Comparison of ENCODE assay signal across 17 mouse cellular contexts in the genomic region with DNA sequence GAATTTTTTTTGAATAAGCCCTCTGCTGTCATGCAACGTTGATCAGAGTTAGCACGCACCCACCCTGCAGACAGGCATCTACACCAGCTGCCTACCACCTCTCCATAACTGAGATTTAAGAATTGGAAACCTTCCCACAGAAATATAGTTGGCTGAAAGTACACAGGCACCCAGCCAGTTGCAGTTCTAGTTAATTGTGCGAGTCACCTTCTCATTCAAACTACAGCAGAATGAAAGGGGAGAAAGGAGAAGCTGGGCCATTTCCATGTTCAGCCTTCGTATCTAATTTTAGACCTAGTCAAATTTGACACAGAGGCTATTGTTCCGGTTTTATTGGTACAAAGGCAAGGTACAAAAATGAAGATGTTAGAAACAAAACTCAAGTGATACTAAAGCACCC. TPM values are rescaled to one million over a fixed set of nuclear protein-coding genes. Genes with fewer than 3 reads are reported as not detected.
A peak's percentile ranks its signal among the peaks of the same experiment; 100 is the strongest.
DNase-seq lines count a peak whose midpoint lies in the region; ATAC-seq and TF ChIP-seq lines count a peak whose summit lies in the region.
"Had no signal": no experiment of that assay in that cellular context is flagged by ENCODE, and none has a peak within 500 bp of the region (broad histone marks: within the 10 kb centered on the region; RNA-seq: fewer than 3 reads in every experiment).

No protein-coding gene starts in this region.

- no peak overlapping the region for H3K4me2 ChIP-seq in forebrain, postnatal 0 days (ENCODE audit: low read depth)
- H3K4me2 ChIP-seq in forebrain, embryonic 16.5 days (ENCODE audit: low read length) = no peak overlapping the region
- H3K4me2 ChIP-seq: embryonic facial prominence, embryonic 12.5 days; liver, embryonic 12.5 days; midbrain, embryonic 13.5 days had no signal

- H3K4me3 ChIP-seq in forebrain, postnatal 0 days (ENCODE audit: low read depth, low read length) = no peak overlapping the region
- no peak overlapping the region for H3K4me3 ChIP-seq in forebrain, embryonic 16.5 days (replicated peaks; ENCODE audit: low read length)
- no peak overlapping the region for H3K4me3 ChIP-seq in layer of hippocampus, adult 2 months
- H3K4me3 ChIP-seq: embryonic facial prominence, embryonic 12.5 days; liver, embryonic 12.5 days; midbrain, embryonic 13.5 days had no signal

- no peak for ATAC-seq in forebrain, postnatal 0 days
- ATAC-seq in forebrain, embryonic 16.5 days = no peak
- ATAC-seq: liver, embryonic 12.5 days; midbrain, embryonic 13.5 days had no signal

- no peaks in the 10 kb centered on the region for H3K9me3 ChIP-seq in forebrain, postnatal 0 days (ENCODE audit: low read length)
- H3K9me3 ChIP-seq in forebrain, embryonic 16.5 days (ENCODE audit: control insufficient read depth, low read length) = no peaks in the 10 kb centered on the region
- H3K9me3 ChIP-seq: embryonic facial prominence, embryonic 12.5 days; G1E; liver, embryonic 12.5 days; midbrain, embryonic 13.5 days had no signal

- no peaks in the 10 kb centered on the region for H3K36me3 ChIP-seq in forebrain, postnatal 0 days (ENCODE audit: insufficient read depth)
- no peaks in the 10 kb centered on the region for H3K36me3 ChIP-seq in forebrain, embryonic 16.5 days (ENCODE audit: control insufficient read depth, insufficient read depth)
- H3K36me3 ChIP-seq: embryonic facial prominence, embryonic 12.5 days; G1E; liver, embryonic 12.5 days; midbrain, embryonic 13.5 days had no signal

- no peak overlapping the region for H3K9ac ChIP-seq in forebrain, postnatal 0 days
- no peak overlapping the region for H3K9ac ChIP-seq in forebrain, embryonic 16.5 days (replicated peaks; ENCODE audit: low read depth, low read length)
- H3K9ac ChIP-seq: embryonic facial prominence, embryonic 12.5 days; liver, embryonic 12.5 days; midbrain, embryonic 13.5 days had no signal

- no peak overlapping the region for H3K27ac ChIP-seq in forebrain, postnatal 0 days (ENCODE audit: low read depth, low read length)
- no peak overlapping the region for H3K27ac ChIP-seq in forebrain, embryonic 16.5 days (ENCODE audit: low read length)
- H3K27ac ChIP-seq in layer of hippocampus, adult 2 months = no peak overlapping the region
- H3K27ac ChIP-seq: embryonic facial prominence, embryonic 12.5 days; liver, embryonic 12.5 days; midbrain, embryonic 13.5 days; stomach, postnatal 0 days had no signal

- no peak for TF ChIP-seq CTCF in forebrain, postnatal 0 days (IDR thresholded peaks at IDR 0.05; ENCODE audit: low read depth)
- TF ChIP-seq CTCF in layer of hippocampus, adult 2 months (conservative IDR thresholded peaks at IDR 0.05) = no peak

- 47% methylated on average over 5 of the region's 5 CpGs for WGBS in forebrain, postnatal 0 days
- WGBS in forebrain, embryonic 16.5 days = 56% methylated on average over 5 of the region's 5 CpGs

- H3K27me3 ChIP-seq in forebrain, postnatal 0 days (ENCODE audit: insufficient read depth, low read length) = no peaks in the 10 kb centered on the region
- H3K27me3 ChIP-seq in forebrain, embryonic 16.5 days (replicated peaks; ENCODE audit: control insufficient read depth, insufficient read depth, low read length) = no peaks in the 10 kb centered on the region
- H3K27me3 ChIP-seq: embryonic facial prominence, embryonic 12.5 days; liver, embryonic 12.5 days; midbrain, embryonic 13.5 days had no signal

- intact Hi-C loops in left cerebral cortex, postnatal 14 days (cut with DNase I) = no loop called here
- intact Hi-C loops in left cerebral cortex, postnatal 4 days (cut with DNase I) = no loop called here

- peak; percentile 27 for DNase-seq in forebrain, postnatal 0 days
- peak; percentile 30 to 43 for DNase-seq in left cerebral cortex, postnatal 14 days (ENCODE audit: low spot score in 2 of 2)
- DNase-seq in left cerebral cortex, postnatal 4 days = no peak
- peak; percentile 16 to 49 for DNase-seq in layer of hippocampus, adult 2 months (ENCODE audit: low spot score in 2 of 2)
- peak; percentile 8 to 25 for DNase-seq in right cerebral cortex, postnatal 36 days (ENCODE audit: low spot score in 2 of 2)
- DNase-seq in cerebellum, adult 9-10 months = no peak
- no peak for DNase-seq in urinary bladder, adult 18-20 months (ENCODE audit: low spot score in 2 of 2)
- DNase-seq: gastrocnemius, postnatal 25 days; lung, postnatal 14 days; retina, postnatal 1 day; thymus, postnatal 4 days had no signal

- peaks cover 8% of the 10 kb centered on the region; the same call in 1 of the 2 replicates for H3K4me1 ChIP-seq in forebrain, postnatal 0 days (ENCODE audit: insufficient read depth)
- peaks cover 10% of the 10 kb centered on the region for H3K4me1 ChIP-seq in forebrain, embryonic 16.5 days (replicated peaks; ENCODE audit: control insufficient read depth, insufficient read depth, low read length)

RNA-seq across cellular contexts. Expression of gene Heca, which starts 2.9 kb away (rescaled TPM):
- total RNA-seq in forebrain, postnatal 0 days (2014; rRNA removed) = 41.2 and 43.5 TPM in 2 replicates
- polyA plus RNA-seq in forebrain, postnatal 0 days (2015; fragmentation: Nextera tagmentation; extraction: Ambion mirVana) = 4.2 and 4.7 TPM in 2 replicates
- 6.3 and 7.0 TPM in 2 replicates for polyA plus RNA-seq in forebrain, embryonic 16.5 days (2015; fragmentation: Nextera tagmentation; extraction: Ambion mirVana)
- total RNA-seq in left cerebral cortex, postnatal 14 days (2021) = 10 to 100 TPM; 25.2 to 29.1 TPM
- 10 to 100 TPM; 37.3 to 40.9 TPM for total RNA-seq in left cerebral cortex, postnatal 4 days (2021)
- total RNA-seq in layer of hippocampus, adult 2 months (2021) = 10 to 100 TPM; 25.8 to 30.3 TPM

Comparison
In these comparisons a context has a peak if more than half of its experiments do, and no peak if none do; other contexts are left out.
1. DNase-seq: peak in forebrain, postnatal 0 days (single experiment), left cerebral cortex, postnatal 14 days (2 of 2), layer of hippocampus, adult 2 months (2 of 2) and right cerebral cortex, postnatal 36 days (2 of 2); none in left cerebral cortex, postnatal 4 days (single experiment), cerebellum, adult 9-10 months (single experiment) and urinary bladder, adult 18-20 months (0 of 2).